In genomic region chr10:81496264-81496901, GRCm38 (mm10) we compare ENCODE assay signal across 1 mouse cellular context.
TF ChIP-seq lines count a peak whose summit lies in the region.

Gene Ncln, minus strand, starts transcription at chr10:81496392.

TF ChIP-seq in MEL, 35 proteins besides CTCF, POLR2A, EP300 and RAD21 (continued from another document):
- TF ChIP-seq MXI1 (IDR thresholded peaks at IDR 0.05; ENCODE audit: low read depth, low read length), result peak; percentile 89
- no peak for TF ChIP-seq ZKSCAN1 (IDR thresholded peaks at IDR 0.05; ENCODE audit: low read depth, low read length)
- peak; percentile 75 for TF ChIP-seq TCF12 (IDR thresholded peaks at IDR 0.05; ENCODE audit: low read depth, low read length)
- peak; percentile 43; the same call in 1 of the 2 replicates for TF ChIP-seq MAZ (IDR thresholded peaks at IDR 0.05; ENCODE audit: low read depth, low read length)
